Mouse (Mus musculus) heart, postnatal 14 days (tissue): ENCODE results near the gene Rdh16f2. TPM values are rescaled to one million over a fixed set of nuclear protein-coding genes. Genes with fewer than 3 reads are reported as not detected.
"Not testable (repeated sequence)": the region's sequence is repeated elsewhere in the genome, so short reads cannot be mapped to it uniquely, and the experiment has no call there.

ENCODE experiments used
- DNase-seq, 2 experiments: peaks; one replicate each; pipeline ENCODE4 v3.0.0; 2021 to 2022
- intact Hi-C: fragments of 180-260 bp; cut with DNase I; formaldehyde crosslinking; loops from one replicate; pipeline ENCODE4 v1.15.1; 2025
- total RNA-seq, 2 experiments: library from RNA; stranded (reverse); gene quantifications; 2 replicates each; pipeline ENCODE4 v1.2.3; 2021

Gene Rdh16f2
- total RNA-seq, 2 experiments from 2014 or later: not detected

DNA sequence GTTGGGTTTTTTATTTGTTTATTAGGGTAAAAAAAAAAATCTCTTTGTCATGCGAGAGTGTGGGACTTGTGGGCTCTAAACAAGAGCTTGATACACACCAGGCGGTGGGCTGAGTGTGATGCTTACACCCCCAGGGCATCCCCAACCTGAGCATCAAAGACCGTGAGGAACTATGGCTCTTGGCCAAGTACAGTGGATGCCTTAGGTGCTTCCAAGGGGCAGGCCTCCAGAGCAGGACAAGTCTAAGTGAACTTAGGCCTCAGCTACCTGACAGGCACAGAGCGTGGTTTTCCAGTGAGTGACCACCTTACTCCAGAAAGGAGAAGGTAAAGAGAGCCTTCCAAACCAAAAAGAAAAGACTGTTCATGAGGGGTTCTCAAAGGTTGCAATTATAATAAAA, 20.7 kb downstream of the Rdh16f2 start:
- intact Hi-C loops: no loop called here
- no peak for DNase-seq

DNA sequence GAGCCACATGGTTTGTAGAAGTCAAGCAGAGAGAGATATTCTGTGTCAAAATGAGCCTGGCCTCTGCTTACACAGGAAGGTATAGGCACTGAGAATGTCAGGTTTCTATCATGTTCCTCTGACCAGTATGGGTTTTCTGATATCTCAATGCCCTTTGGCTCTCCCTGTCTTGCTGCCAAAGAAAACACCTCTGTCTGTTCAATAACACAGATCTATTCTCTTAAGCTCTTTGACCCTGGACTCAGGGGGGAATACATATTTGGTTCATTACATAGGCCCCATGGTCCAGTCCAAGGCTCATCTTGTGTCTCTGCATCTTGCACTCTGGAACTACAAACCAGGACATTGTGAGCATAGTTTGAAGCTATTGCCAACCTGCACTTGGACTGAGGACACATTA, 22.3 kb downstream of the Rdh16f2 start, which contains the start of gene Rdh7:
TSS of gene Rdh7 (minus strand) at position 213 of the 400 bp plus-strand sequence.
- no peak for DNase-seq
- intact Hi-C loops: no loop called here

- no peak for DNase-seq
- intact Hi-C loops: no loop called here
These were observed 25.2 kb downstream of the Rdh16f2 start for GRCm38 (mm10) chr10:127891481-127891880.

DNA sequence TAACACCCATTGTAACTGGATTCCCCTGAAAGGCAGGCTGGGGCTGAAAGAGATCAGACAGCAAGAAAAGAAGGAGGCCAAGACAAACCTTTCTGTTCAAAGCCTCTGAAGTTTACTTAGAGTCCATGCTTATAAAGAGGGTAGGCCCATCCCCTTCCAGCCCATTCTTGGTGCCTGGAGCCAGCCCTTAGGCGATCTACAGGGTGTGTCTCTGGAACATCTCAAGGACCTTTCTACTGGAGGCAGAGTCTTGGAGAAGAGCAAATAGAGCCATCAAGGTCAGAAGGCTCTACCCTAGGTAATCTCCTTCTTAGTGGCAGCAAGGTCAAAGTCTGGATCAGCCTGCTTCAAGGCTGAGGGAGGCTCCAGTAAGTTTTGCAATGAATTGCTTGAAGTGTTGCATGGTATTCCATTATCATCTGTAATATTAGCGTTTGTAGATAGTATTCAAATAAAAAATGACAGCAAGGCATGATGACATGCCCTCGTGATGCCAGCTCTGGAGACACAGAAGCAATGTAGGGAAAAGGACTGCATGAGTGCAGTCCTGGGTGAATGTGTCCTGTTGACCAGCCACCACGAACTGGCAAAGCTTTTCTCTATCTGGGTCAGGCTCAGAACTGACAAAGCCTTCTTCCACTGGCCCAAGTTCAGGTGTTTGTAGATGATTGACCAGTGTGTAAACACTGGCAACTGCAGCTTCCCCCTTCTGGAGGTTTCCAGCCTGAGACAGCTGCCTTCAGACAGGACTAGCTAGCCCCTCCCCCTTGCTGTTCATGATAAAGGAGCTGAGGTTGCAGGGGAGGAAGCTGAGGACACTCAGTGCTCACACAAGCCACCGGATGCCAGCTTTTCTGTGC, 27.1 kb downstream of the Rdh16f2 start:
- DNase-seq, intact Hi-C loops: not testable (repeated sequence)

GRCm38 (mm10) chr10:127896705-127897104, 30.4 kb downstream of the Rdh16f2 start:
- intact Hi-C loops: no loop called here
- no peak for DNase-seq

- intact Hi-C loops: no loop called here
- no peak for DNase-seq
These were observed 31.2 kb downstream of the Rdh16f2 start for GRCm38 (mm10) chr10:127897506-127897905.

GRCm38 (mm10) chr10:127898218-127898617, 31.9 kb downstream of the Rdh16f2 start, which contains the start of gene Sdr9c7:
Gene Sdr9c7 (plus strand): TSS chr10:127898518.
- intact Hi-C loops: no loop called here
- DNase-seq: no peak

GRCm38 (mm10) chr10:127899783-127900182, 33.5 kb downstream of the Rdh16f2 start:
- no peak for DNase-seq
- intact Hi-C loops: no loop called here

GRCm38 (mm10) chr10:127901751-127902150, 35.5 kb downstream of the Rdh16f2 start:
- DNase-seq: no peak
- intact Hi-C loops: no loop called here

- intact Hi-C loops: no loop called here
These were observed 36.8 kb downstream of the Rdh16f2 start for GRCm38 (mm10) chr10:127903116-127903515.

GRCm38 (mm10) chr10:127904718-127905446, 38.6 kb downstream of the Rdh16f2 start:
- DNase-seq: peak; percentile 4 to 7
- intact Hi-C loops: no loop called here

More at GRCm38 (mm10) chr10:127903116-127903515, 36.8 kb downstream of the Rdh16f2 start:
- DNase-seq: no peak

- no peak for DNase-seq
- intact Hi-C loops: no loop called here
These were observed 39.9 kb downstream of the Rdh16f2 start for GRCm38 (mm10) chr10:127906138-127906537.

- DNase-seq: no peak
- intact Hi-C loops: no loop called here
These were observed 41.2 kb downstream of the Rdh16f2 start for GRCm38 (mm10) chr10:127907386-127907951.

- DNase-seq: no peak
These were observed 49.3 kb downstream of the Rdh16f2 start for GRCm38 (mm10) chr10:127915578-127915977.

GRCm38 (mm10) chr10:127917183-127917582, 50.9 kb downstream of the Rdh16f2 start:
- intact Hi-C loops, DNase-seq: not testable (repeated sequence)

More at GRCm38 (mm10) chr10:127915578-127915977, 49.3 kb downstream of the Rdh16f2 start:
- intact Hi-C loops: no loop called here

DNA sequence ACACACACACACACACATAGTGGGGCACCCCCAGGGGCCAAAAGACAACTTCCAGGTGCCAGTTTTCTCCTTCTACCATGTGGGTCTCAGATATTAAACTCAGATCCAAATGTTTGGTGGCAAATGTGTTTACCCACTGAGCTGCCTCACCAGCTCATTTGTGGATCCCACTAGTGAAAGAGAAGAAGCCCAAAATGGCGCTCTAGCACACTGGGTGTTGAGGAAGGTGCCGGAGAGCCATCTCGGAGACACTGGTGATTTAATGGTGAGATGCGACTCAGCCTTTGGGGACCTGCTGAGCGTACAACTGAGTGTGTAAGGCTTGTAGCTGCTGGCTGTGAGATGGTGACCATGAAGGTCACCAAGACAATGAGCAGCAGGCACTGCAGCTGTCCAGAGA, 51.4 kb downstream of the Rdh16f2 start:
- DNase-seq: no peak
- intact Hi-C loops: no loop called here

GRCm38 (mm10) chr10:127922241-127922640, 56.0 kb downstream of the Rdh16f2 start:
- intact Hi-C loops: no loop called here
- DNase-seq: no peak

GRCm38 (mm10) chr10:127923024-127923423, 56.8 kb downstream of the Rdh16f2 start:
- no peak for DNase-seq
- intact Hi-C loops: no loop called here

DNA sequence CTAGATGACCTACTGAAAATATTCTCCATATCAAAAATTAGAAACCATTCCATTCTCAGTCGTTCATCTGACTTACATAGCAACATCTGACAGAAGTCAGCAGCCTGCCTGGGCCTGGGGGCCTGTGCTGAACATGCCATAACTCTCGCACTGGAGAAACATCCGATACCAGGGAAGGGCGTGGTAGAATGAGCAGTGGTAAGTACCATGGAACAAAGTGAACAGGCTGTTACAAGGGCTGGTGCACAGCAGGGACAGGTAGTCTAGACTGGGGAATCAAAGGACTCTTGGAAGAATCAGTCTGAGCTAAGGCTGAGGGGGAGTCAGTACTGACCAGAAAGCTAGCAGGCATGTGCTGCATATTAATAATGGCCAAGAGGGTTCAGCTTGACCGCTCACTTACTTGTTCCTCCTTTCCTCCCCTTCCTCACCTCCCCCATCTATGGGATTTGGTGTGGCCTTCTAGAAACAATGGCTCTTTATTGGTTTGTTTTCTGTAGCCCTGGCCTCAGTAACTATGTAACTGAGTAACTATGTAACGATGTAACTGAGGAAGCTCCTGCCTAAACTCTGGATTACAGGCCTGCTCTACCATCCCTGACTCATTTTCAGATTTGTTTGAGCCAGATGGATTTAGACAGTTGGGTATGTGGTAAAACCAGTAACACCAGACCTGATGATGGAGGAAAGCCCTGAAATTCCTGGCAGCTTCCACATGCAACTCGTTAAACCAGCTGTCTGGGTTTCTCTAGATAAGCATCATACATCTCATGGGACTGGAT, 58.5 kb downstream of the Rdh16f2 start:
- DNase-seq: no peak
- intact Hi-C loops: no loop called here
